Mouse (Mus musculus) frontal cortex, postnatal 25 days (tissue): ENCODE data around the gene Nabp2.

Source experiments
- DNase-seq, 2 experiments: peaks; one replicate each; pipeline ENCODE4 v3.0.0; 2022; ENCODE audit warnings: low spot score in 2 of 2

Nabp2 gene

DNA sequence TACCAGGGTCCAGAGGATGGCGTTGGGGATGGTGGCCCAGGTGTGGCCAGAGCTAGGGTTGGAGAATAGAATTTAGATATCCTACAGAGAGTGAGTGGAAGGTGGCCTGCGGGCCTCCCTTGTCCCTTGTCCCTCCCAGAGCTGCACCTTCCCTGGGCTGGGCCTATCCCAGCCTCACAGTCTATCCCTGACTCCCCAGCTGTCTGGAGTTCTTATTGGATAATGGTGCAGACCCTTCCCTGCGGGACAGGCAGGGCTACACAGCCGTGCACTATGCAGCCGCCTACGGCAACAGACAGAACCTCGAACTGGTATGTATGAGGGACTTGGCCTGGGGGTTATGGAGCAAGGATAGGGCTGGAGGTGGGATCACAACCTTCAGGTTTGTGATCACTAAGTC lies 25.4 kb downstream of the Nabp2 start:
- DNase-seq, result no peak

DNA sequence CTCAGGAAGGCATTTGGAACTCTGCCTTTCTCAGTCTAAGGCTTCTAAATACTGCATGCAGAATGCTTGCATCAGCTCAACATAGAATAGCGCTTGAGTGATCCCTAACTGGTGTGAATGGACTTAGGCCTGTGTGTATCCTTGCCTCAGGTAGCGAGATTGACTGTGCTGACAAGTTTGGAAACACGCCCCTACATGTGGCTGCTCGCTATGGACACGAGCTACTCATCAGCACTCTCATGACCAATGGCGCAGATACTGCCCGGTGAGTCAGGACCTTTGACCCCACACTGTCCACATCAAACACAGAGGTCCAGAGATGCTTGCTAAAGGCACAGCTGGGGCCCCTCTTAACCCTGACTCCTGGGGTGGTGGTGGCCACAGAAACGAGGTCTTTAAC lies 28.8 kb downstream of the Nabp2 start:
- no peak for DNase-seq

DNA sequence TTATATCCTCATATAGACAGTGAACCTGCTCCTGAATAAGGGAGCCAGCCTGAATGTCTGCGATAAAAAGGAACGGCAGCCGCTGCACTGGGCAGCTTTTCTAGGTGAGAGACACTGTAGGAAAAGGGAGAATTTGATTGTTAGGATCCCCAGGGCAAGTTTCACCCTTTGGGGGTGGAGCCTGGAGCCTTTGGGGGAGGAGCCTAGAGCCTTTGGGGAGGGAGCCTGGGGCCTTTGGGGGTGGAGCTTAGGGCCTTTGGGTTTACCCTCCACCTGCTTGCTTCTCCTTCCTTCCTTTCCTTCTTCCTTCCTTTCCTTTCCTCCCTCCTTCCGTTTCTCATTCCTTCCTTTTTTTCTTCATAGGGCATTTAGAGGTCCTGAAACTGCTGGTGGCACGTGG lies 30.7 kb downstream of the Nabp2 start:
- no peak for DNase-seq

DNA sequence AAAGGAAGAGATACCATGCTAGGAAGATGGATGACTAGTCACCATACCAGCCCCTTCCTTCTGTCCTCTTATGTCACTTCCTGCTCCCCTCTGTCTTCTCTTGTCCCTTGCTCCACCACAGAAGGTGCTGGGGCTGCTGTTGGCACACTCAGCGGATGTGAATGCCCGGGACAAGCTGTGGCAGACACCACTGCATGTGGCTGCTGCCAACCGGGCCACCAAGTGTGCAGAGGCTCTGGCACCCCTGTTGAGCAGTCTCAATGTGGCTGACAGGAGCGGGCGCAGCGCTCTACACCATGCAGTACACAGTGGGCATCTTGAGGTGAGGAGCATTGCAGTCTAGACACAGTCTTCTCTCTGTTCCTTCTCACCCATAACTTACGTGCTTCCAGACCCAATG lies 32.0 kb downstream of the Nabp2 start:
- DNase-seq, result no peak

DNA sequence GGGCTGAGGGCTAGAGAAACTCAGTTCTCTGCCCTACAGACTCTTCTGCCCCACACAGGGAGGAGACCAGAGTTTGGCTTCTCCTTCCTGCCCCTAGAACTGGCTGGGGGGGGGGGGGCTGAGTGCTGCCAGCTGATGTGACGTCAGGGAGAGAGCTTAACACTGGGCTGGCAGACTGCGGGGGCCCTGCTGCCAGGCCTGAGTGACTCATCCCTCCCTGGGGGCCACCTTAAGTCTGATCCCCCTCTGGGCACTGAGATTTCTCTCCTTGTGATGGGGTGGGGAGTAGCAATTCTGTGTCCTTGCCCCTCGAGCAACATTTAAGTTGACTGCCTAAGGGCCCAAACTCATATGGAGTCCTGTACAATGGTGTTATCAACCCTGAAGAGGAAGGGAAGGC lies 32.8 kb downstream of the Nabp2 start:
- DNase-seq, result no peak

- no peak for DNase-seq
These were observed 33.3 kb downstream of the Nabp2 start for GRCm38 (mm10) chr10:128377940-128378448.

DNA sequence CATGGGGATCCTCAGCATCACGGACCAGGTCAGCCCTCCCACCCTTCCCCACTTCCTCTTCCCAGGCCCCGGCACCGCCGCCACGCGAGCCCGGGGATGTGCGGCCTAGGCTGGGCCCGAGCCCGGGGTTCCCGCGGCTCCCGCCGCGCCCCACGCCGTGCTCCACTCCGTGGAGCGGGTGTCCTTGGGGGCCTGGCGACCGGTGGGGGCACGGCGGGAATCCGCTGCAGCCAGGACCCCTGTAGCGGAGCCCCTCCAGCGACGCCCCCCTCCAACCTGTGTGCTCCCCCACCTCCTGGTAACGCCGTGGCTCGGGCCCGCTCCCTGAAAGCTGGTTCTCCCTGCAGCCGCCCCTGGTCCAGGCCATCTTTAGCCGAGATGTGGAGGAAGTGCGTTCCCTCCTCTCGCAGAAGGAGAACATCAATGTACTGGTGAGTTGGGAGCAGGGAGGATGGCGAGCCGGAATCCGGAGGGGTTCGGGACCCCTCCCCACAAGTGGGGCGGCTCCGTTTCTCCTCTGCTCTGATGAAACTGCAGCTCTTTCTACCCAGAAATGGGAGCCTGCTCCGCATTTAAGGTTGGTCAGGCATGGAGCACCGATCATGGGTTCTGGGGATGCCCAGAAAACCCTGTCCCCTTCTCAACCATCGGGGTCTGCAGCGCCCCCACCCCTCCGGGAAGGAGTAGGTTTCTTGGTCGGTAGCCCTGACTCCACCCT lies 33.9 kb downstream of the Nabp2 start:
- no peak for DNase-seq

- DNase-seq, result peak; percentile 65 to 69
These were observed 34.7 kb downstream of the Nabp2 start, which contains the start of gene Ankrd52 for GRCm38 (mm10) chr10:128376455-128377211. Ankrd52 (plus strand) TSS chr10:128377115.

- no peak for DNase-seq
These were observed 35.2 kb downstream of the Nabp2 start for GRCm38 (mm10) chr10:128376099-128376454.

GRCm38 (mm10) chr10:128374393-128374792 lies 36.9 kb downstream of the Nabp2 start:
- DNase-seq, result no peak

- no peak for DNase-seq
These were observed 38.1 kb downstream of the Nabp2 start for GRCm38 (mm10) chr10:128372989-128373748.

GRCm38 (mm10) chr10:128372142-128372541 lies 39.1 kb downstream of the Nabp2 start:
- DNase-seq, result no peak

DNA sequence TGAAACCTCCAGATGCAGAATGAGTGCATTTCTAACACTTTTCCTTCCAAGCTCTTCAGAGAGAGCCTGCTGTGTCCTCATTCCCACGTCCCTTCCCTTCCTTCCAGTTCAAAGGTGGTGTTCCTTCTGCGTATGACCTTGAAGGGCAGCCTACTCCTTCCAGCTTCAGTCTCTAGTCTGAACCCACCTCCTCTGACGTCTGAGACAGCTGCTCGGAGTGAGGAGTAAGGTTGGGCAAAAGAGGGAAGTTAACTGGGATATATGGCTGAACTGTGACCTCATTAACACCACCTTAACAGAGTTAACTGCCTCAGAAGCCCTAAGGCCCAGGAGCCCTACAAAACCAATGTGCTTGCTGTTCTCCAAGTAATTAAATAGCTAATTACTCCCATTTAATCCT lies 40.7 kb downstream of the Nabp2 start:
- no peak for DNase-seq

DNA sequence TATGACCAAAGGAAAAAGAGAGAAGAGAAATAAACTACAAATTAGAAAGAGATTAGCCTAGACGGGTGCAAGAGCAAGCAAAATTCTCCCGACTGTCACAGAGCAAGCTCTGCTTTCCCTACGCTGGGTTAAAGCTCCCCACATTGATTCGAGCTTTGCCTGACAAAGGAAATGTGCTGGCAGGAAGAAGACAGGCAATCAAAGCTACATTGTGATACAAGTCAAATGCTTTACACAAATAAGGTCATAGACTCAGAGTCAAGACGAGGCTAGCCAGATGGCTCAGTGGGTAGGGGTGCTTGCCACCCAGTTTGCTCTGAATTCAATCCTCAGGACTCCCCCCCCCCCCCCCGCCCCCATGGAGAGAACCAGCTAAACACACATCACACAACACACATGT lies 41.3 kb downstream of the Nabp2 start:
- DNase-seq, result no peak

- DNase-seq, result no peak
These were observed 41.7 kb downstream of the Nabp2 start for GRCm38 (mm10) chr10:128369599-128369998.

- no peak for DNase-seq
These were observed 42.1 kb downstream of the Nabp2 start for GRCm38 (mm10) chr10:128369218-128369543.

GRCm38 (mm10) chr10:128368402-128369217 lies 42.7 kb downstream of the Nabp2 start, which contains the start of gene Coq10a:
Coq10a (minus strand) TSS chr10:128368997.
- DNase-seq, result peak; percentile 84 to 87

- no peak for DNase-seq
These were observed 43.3 kb downstream of the Nabp2 start for GRCm38 (mm10) chr10:128367899-128368401.

GRCm38 (mm10) chr10:128362568-128362967 lies 48.7 kb downstream of the Nabp2 start:
- DNase-seq, result no peak

GRCm38 (mm10) chr10:128361836-128362235 lies 49.5 kb downstream of the Nabp2 start:
- no peak for DNase-seq

DNA sequence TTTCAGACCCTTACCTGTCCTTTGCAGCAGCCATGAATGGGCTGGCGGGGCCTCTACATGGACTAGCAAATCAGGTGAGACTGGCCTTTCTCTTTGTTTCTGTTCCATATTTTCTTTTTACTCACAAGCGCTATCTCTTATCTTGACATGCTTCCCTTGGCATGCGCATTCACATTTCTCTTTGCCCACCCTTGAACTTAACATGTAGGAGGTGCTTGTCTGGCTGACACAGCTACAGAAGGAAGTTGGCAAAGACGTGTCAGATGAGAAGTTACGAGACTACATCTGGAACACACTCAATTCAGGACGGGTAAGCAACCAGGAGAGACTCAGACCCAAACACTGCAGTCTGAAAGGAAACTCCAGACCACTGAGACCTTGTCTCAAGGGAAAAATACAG lies 52.1 kb downstream of the Nabp2 start:
- DNase-seq, result no peak
